Mouse (Mus musculus) liver, postnatal 0 days (tissue): ENCODE measurements at regions not wholly inside any gene's neighbourhood (a gene's known extent, or its start where the extent isn't known, plus 50 kb on each side); places are given as distances from the start of the nearest gene placed in this dataset.

Experiments
- CTCF ChIP-seq: sonication (generic); IDR thresholded peaks from 2 replicates; pipeline ENCODE4 v1.5.1; 2016; ENCODE audit warnings: antibody characterized with exemption, low read depth
- EP300 ChIP-seq: IDR thresholded peaks from 2 replicates; pipeline ENCODE4 v1.6.1; 2016; ENCODE audit warnings: antibody characterized with exemption, low read depth, mild to moderate bottlenecking

DNA sequence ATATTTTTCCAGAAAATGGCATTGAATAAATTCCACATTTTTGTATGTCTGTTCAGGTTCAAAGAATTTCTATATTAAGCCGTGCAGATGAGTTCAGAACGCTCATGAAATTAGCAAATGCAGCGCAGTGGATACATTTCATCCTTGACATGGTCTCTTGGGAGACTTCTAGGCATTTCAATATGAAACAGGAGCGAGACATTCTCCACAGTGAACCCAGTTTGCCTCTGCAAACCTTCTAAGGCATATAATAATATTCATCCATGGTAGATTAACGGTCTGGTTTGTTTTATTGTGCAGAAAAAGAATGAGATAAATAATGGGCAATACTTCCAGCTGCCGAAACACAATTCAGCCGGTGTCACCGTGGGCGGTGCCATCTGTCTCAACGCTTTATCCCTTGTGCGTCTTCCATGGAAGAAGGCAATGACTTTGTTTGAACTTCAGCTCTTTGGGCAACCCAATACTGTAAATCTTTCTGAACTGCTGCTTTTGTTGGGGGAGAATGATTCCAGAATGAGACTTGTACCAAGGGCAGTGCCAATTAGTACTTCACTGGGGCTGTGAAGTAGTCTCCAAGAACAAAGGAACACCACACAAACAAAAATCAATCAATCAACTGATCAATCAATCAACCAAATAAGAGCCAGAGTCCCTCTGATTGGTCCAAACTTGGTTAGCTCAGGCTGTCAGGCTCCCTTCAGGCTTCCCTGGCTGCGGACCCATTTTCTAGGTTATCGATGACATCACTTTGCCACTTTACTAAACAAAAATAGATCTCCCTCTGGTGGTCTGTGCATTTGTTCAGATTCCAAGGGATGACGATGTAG is 326.0 kb downstream of the Ice1 start:
- TF ChIP-seq CTCF = no peak
- no peak for TF ChIP-seq EP300
